Mouse (Mus musculus): ENCODE measurements around the gene Ngly1. TPM values are rescaled to one million over a fixed set of nuclear protein-coding genes. Genes with fewer than 3 reads are reported as not detected.

The Ngly1 gene
- total and polyA plus RNA-seq, 3 experiments = 17.0 to 37.5 (median 21.7) TPM

- DNase-seq (ENCODE audit: extremely low read depth) = no peak
- in situ Hi-C loops (cut with MboI; ENCODE audit: low pct_ligation_motif_present, low pct_unique_long_range_greater_than_20kb, low sequenced_read_pairs) = no loop called here
- Histone ChIP-seq H3K4me2 (ENCODE audit: insufficient read depth, low read depth, poor library complexity, severe bottlenecking) (no peak overlapping the region), H3K9ac (ENCODE audit: insufficient read depth, low read depth) (no peak overlapping the region), H3K79me2 (replicated peaks; ENCODE audit: control insufficient read depth, extremely low read depth, insufficient read depth, poor library complexity, severe bottlenecking) (0 out of 2 replicates have a peak, but pooled peaks cover 3% of the 10 kb centered on the region), H3K27me3 (replicated peaks) (no peaks in the 10 kb centered on the region), H3K4me3 (replicated peaks in 1 of 3; ENCODE audit: low read depth in 2 of 3, low read length in 2 of 3, poor library complexity in 1 of 3) (no peak overlapping the region), H3K4me1 (ENCODE audit: control insufficient read depth in 1 of 2, insufficient read depth in 2 of 2) (peaks cover 0 to 16% of the 10 kb centered on the region in 2 experiments; a peak in 2 of 4 replicates), H3K9me3 (replicated peaks; ENCODE audit: low read length) (no peaks in the 10 kb centered on the region), H3K36me3 (replicated peaks in 1 of 2; ENCODE audit: control insufficient read depth in 1 of 2, insufficient read depth in 1 of 2, low read length in 1 of 2) (peaks cover 3 to 28% of the 10 kb centered on the region in 2 experiments), H3K27ac (ENCODE audit: insufficient read depth, low read depth) (no peak overlapping the region)
- TF ChIP-seq HCFC1 (IDR thresholded peaks at IDR 0.05; ENCODE audit: low read depth, low read length) (no peak), MAX (IDR thresholded peaks at IDR 0.05; ENCODE audit: low read length) (no peak), CHD1 (IDR thresholded peaks at IDR 0.05; ENCODE audit: low read depth, low read length) (no peak), CTCF (conservative IDR thresholded peaks at IDR 0.05 in 1 of 2, IDR thresholded peaks at IDR 0.05 in 1 of 2; ENCODE audit: low read depth in 2 of 2, low read length in 2 of 2) (no peak), USF2 (conservative IDR thresholded peaks at IDR 0.05; ENCODE audit: low read depth, low read length) (no peak), NELFE (IDR thresholded peaks at IDR 0.05; ENCODE audit: low read depth, low read length) (no peak)
- dilution Hi-C loops (cut with MboI; ENCODE audit: extremely low pct_ligation_motif_present, extremely low pct_unique_long_range_greater_than_20kb, low sequenced_read_pairs) = no loop called here
These were observed 6.7 kb downstream of the Ngly1 start for GRCm38 (mm10) chr14:16255745-16256144.

- TF ChIP-seq SIN3A (IDR thresholded peaks at IDR 0.05; ENCODE audit: low read length) = no peak
- TF ChIP-seq ZC3H11A (IDR thresholded peaks at IDR 0.05; ENCODE audit: low read depth, low read length) = no peak
- no peak for TF ChIP-seq NELFE (IDR thresholded peaks at IDR 0.05; ENCODE audit: low read depth, low read length)
- no peak for TF ChIP-seq ZKSCAN1 (IDR thresholded peaks at IDR 0.05; ENCODE audit: borderline replicate concordance, low read depth, low read length)
- TF ChIP-seq PAX5 (IDR thresholded peaks at IDR 0.05; ENCODE audit: low read length) = no peak
- no peak for TF ChIP-seq MYC (IDR thresholded peaks at IDR 0.05; ENCODE audit: low read depth, low read length)
- TF ChIP-seq HCFC1 (IDR thresholded peaks at IDR 0.05; ENCODE audit: low read depth, low read length) = no peak
- no peak for TF ChIP-seq RAD21 (IDR thresholded peaks at IDR 0.05; ENCODE audit: low read depth, low read length)
- TF ChIP-seq CHD2 (IDR thresholded peaks at IDR 0.05; ENCODE audit: low read length) = no peak
- TF ChIP-seq NRF1 (IDR thresholded peaks at IDR 0.05; ENCODE audit: low read depth, low read length) = no peak
- TF ChIP-seq IRF4 (IDR thresholded peaks at IDR 0.05; ENCODE audit: low read depth, low read length) = no peak
- TF ChIP-seq E2F4 (IDR thresholded peaks at IDR 0.05; ENCODE audit: insufficient replicate concordance, low read depth, low read length) = no peak
- Histone ChIP-seq H3K4me3 (replicated peaks in 1 of 3; ENCODE audit: low read depth in 2 of 3, low read length in 2 of 3, poor library complexity in 1 of 3) (no peak overlapping the region), H3K9me3 (replicated peaks; ENCODE audit: low read length) (no peaks in the 10 kb centered on the region), H3K79me2 (replicated peaks; ENCODE audit: control insufficient read depth, extremely low read depth, insufficient read depth, poor library complexity, severe bottlenecking) (0 out of 2 replicates have a peak, but pooled peaks cover 3% of the 10 kb centered on the region), H3K27me3 (replicated peaks) (no peaks in the 10 kb centered on the region), H3K36me3 (replicated peaks in 1 of 2; ENCODE audit: control insufficient read depth in 1 of 2, insufficient read depth in 1 of 2, low read length in 1 of 2) (peaks cover 4 to 30% of the 10 kb centered on the region in 2 experiments), H3K4me2 (ENCODE audit: insufficient read depth, low read depth, poor library complexity, severe bottlenecking) (no peak overlapping the region), H3K9ac (ENCODE audit: insufficient read depth, low read depth) (no peak overlapping the region), H3K27ac (ENCODE audit: insufficient read depth, low read depth) (no peak overlapping the region), H3K4me1 (ENCODE audit: control insufficient read depth in 1 of 2, insufficient read depth in 2 of 2) (peaks cover 0 to 12% of the 10 kb centered on the region in 2 experiments; a peak in 2 of 4 replicates)
- no peak for DNase-seq (ENCODE audit: extremely low read depth)
- in situ Hi-C loops (cut with MboI; ENCODE audit: low pct_ligation_motif_present, low pct_unique_long_range_greater_than_20kb, low sequenced_read_pairs) = no loop called here
- dilution Hi-C loops (cut with MboI; ENCODE audit: extremely low pct_ligation_motif_present, extremely low pct_unique_long_range_greater_than_20kb, low sequenced_read_pairs) = no loop called here
These were observed 7.1 kb downstream of the Ngly1 start for GRCm38 (mm10) chr14:16256209-16256608.
